In genomic region chr2:143925826-143926225, GRCm38 (mm10) we compare ENCODE assay signal across 15 mouse cellular contexts.
"Had no signal": no experiment of that assay in that cellular context is flagged by ENCODE, and none has a peak within 500 bp of the region (broad histone marks: within the 10 kb centered on the region; RNA-seq: fewer than 3 reads in every experiment).

No protein-coding gene starts in this region.

- H3K4me2 ChIP-seq: limb, embryonic 15.5 days; liver, embryonic 15.5 days; lung, embryonic 14.5 days; midbrain, embryonic 11.5 days had no signal

- H3K4me3 ChIP-seq: limb, embryonic 15.5 days; liver, embryonic 15.5 days; megakaryocyte, embryonic 14.5 days had no signal

- H3K36me3 ChIP-seq: limb, embryonic 15.5 days; liver, embryonic 15.5 days had no signal

- DNase-seq: kidney, postnatal 36 days; layer of hippocampus, adult 9-11 months; layer of hippocampus, postnatal 36 days; lung, embryonic 14.5 days; lung, postnatal 10 days; lung, postnatal 4 days; right cerebral cortex, adult 18-20 months; right cerebral cortex, postnatal 25 days; thymus, adult 18-20 months; thymus, postnatal 14 days had no signal

- H3K9ac ChIP-seq: limb, embryonic 15.5 days; liver, embryonic 15.5 days; lung, embryonic 14.5 days had no signal

- H3K27ac ChIP-seq: kidney, postnatal 0 days; limb, embryonic 15.5 days; liver, embryonic 15.5 days had no signal

- H3K9me3 ChIP-seq: limb, embryonic 15.5 days; liver, embryonic 15.5 days; megakaryocyte, embryonic 14.5 days had no signal

- H3K27me3 ChIP-seq: limb, embryonic 15.5 days; liver, embryonic 15.5 days; megakaryocyte, embryonic 14.5 days had no signal
